Mouse (Mus musculus) olfactory bulb, adult 2 months (tissue): ENCODE results near the gene Ndrg3.
A peak's percentile ranks its signal among the peaks of the same experiment; 100 is the strongest.

Source experiments
- CTCF ChIP-seq: fragments of 200-500 bp; IDR thresholded peaks from 2 replicates; pipeline ENCODE4 v1.5.1; 2012; ENCODE audit warnings: low read depth, mild to moderate bottlenecking, low read length, moderate library complexity; ENCODE audit not compliant: insufficient read depth
- POLR2A ChIP-seq: fragments of 200-500 bp; IDR thresholded peaks from 2 replicates; pipeline ENCODE4 v1.6.1; 2012; ENCODE audit warnings: mild to moderate bottlenecking, low read depth, low read length, moderate library complexity; ENCODE audit not compliant: insufficient read depth

DNA sequence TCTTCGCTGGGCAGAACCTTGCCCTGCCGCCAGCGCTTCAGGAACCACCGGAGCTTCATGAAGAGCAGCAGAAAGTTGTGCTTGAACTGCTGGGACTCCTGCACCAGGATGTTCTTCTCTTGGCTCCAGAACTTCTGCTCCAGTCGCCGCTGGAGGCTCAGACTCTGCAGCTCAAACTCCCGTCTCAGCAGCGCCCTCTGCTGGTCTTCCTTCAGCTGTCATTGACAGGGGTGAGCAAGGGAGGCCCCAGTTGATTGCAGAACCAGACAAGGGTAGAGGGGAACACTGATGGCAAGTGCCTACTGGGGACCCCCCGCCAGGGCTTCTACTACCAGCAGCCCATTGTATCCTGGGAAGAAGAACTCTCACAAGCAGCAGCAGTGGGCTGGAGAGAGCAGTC, 38.9 kb upstream of the Ndrg3 start:
- TF ChIP-seq CTCF (peak; percentile 76), POLR2A (no peak)
